Mouse (Mus musculus) layer of hippocampus, adult 2 months (tissue): ENCODE data around the gene Srpk3. TPM values are rescaled to one million over a fixed set of nuclear protein-coding genes. Genes with fewer than 3 reads are reported as not detected.

Experiments used
- DNase-seq, 2 experiments: peaks; one replicate each; pipeline ENCODE4 v3.0.0; 2022; ENCODE audit warnings: low spot score in 2 of 2
- H3K27ac ChIP-seq: fragments of 200-600 bp; 2 replicates; pipeline ENCODE4 v1.8.1; 2022
- H3K4me3 ChIP-seq: fragments of 200-600 bp; 2 replicates; pipeline ENCODE4 v1.8.1; 2022; ENCODE audit warnings: mild to moderate bottlenecking
- CTCF ChIP-seq: fragments of 200-600 bp; conservative IDR thresholded peaks from 2 replicates; pipeline ENCODE4 v1.8.1; 2022; ENCODE audit warnings: antibody characterized with exemption, mild to moderate bottlenecking, moderate library complexity
- total RNA-seq, 2 experiments: library from RNA; stranded (reverse); gene quantifications; 2 replicates each; pipeline ENCODE4 v1.2.3; 2021

The Srpk3 gene
- total RNA-seq, 2 experiments from 2014 or later, result 3.9 to 4.3 TPM

- TF ChIP-seq CTCF, result no peak
- DNase-seq, result no peak
- H3K27ac ChIP-seq, result no peak overlapping the region
- no peak overlapping the region for H3K4me3 ChIP-seq
Measured at GRCm38 (mm10) chrX:73782227-73782626, 8.0 kb downstream of the Srpk3 start.

- peak overlapping the region; percentile 95 for H3K27ac ChIP-seq
- no peak for DNase-seq
- TF ChIP-seq CTCF, result no peak
Measured at GRCm38 (mm10) chrX:73785666-73786065, 11.5 kb downstream of the Srpk3 start.

GRCm38 (mm10) chrX:73786364-73787224, 12.4 kb downstream of the Srpk3 start, which contains the start of the genes Idh3g and Ssr4:
Gene Idh3g, minus strand, starts transcription at chrX:73786897.
Gene Ssr4, plus strand, starts transcription at chrX:73787028.
- peak within 1 kb of the TSS; percentile 70 for H3K4me3 ChIP-seq
- H3K27ac ChIP-seq, result peak within 1 kb of the TSS; percentile 95
- DNase-seq, result peak; percentile 90 to 95
- peak; percentile 72 for TF ChIP-seq CTCF

More at GRCm38 (mm10) chrX:73785666-73786065, 11.5 kb downstream of the Srpk3 start:
- peak overlapping the region; percentile 70 for H3K4me3 ChIP-seq

GRCm38 (mm10) chrX:73787225-73787558, 13.0 kb downstream of the Srpk3 start:
- no peak for TF ChIP-seq CTCF

GRCm38 (mm10) chrX:73788501-73788900, 14.3 kb downstream of the Srpk3 start:
- no peak overlapping the region for H3K27ac ChIP-seq
- no peak for DNase-seq
- H3K4me3 ChIP-seq, result no peak overlapping the region; the same call in 1 of the 2 replicates
- no peak for TF ChIP-seq CTCF

More at GRCm38 (mm10) chrX:73787225-73787558, 13.0 kb downstream of the Srpk3 start:
- DNase-seq, result no peak
- Histone ChIP-seq H3K4me3 (peak overlapping the region; percentile 70), H3K27ac (peak overlapping the region; percentile 90)

- no peak for TF ChIP-seq CTCF
Measured at GRCm38 (mm10) chrX:73793039-73793438, 18.8 kb downstream of the Srpk3 start.

GRCm38 (mm10) chrX:73793505-73793904, 19.3 kb downstream of the Srpk3 start:
- DNase-seq, result no peak
- Histone ChIP-seq H3K4me3 (no peak overlapping the region), H3K27ac (peak overlapping the region; percentile 18; the same call in 1 of the 2 replicates)
- peak; percentile 28; the same call in 1 of the 2 replicates for TF ChIP-seq CTCF

More at GRCm38 (mm10) chrX:73793039-73793438, 18.8 kb downstream of the Srpk3 start:
- no peak for DNase-seq
- H3K27ac ChIP-seq, result no peak overlapping the region
- H3K4me3 ChIP-seq, result no peak overlapping the region

- no peak overlapping the region for H3K27ac ChIP-seq
- no peak overlapping the region for H3K4me3 ChIP-seq
- no peak for DNase-seq
- TF ChIP-seq CTCF, result no peak
Measured at GRCm38 (mm10) chrX:73797511-73797910, 23.3 kb downstream of the Srpk3 start.

GRCm38 (mm10) chrX:73798502-73798901, 24.3 kb downstream of the Srpk3 start:
- peak; percentile 78 for TF ChIP-seq CTCF
- no peak overlapping the region for H3K4me3 ChIP-seq
- H3K27ac ChIP-seq, result no peak overlapping the region
- peak; percentile 45 to 55 for DNase-seq

- H3K27ac ChIP-seq, result no peak overlapping the region
- no peak overlapping the region for H3K4me3 ChIP-seq
- no peak for TF ChIP-seq CTCF
- DNase-seq, result no peak
Measured at GRCm38 (mm10) chrX:73805814-73806213, 31.6 kb downstream of the Srpk3 start.

- no peak for DNase-seq
- Histone ChIP-seq H3K27ac (no peak overlapping the region), H3K4me3 (no peak overlapping the region)
- no peak for TF ChIP-seq CTCF
Measured at GRCm38 (mm10) chrX:73815072-73815471, 40.9 kb downstream of the Srpk3 start.

- DNase-seq, result no peak
- no peak for TF ChIP-seq CTCF
- no peak overlapping the region for H3K4me3 ChIP-seq
- no peak overlapping the region for H3K27ac ChIP-seq
Measured at GRCm38 (mm10) chrX:73816596-73817314, 42.5 kb downstream of the Srpk3 start.

GRCm38 (mm10) chrX:73823747-73824146, 49.5 kb downstream of the Srpk3 start:
- Histone ChIP-seq H3K4me3 (peak overlapping the region; percentile 65), H3K27ac (peak overlapping the region; percentile 94)
- DNase-seq, result no peak
- no peak for TF ChIP-seq CTCF
